Comparison of ENCODE assay signal across 8 mouse cellular contexts in genomic region chr4:151275292-151275691, GRCm38 (mm10).
A peak's percentile ranks its signal among the peaks of the same experiment; 100 is the strongest.
DNase-seq lines count a peak whose midpoint lies in the region; ATAC-seq and TF ChIP-seq lines count a peak whose summit lies in the region.

No protein-coding gene starts in this region.

- DNase-seq in hindbrain, embryonic 14.5 days (ENCODE audit: low spot score) = peak; percentile 48
- peak; percentile 85 for DNase-seq in brain, embryonic 14.5 days (ENCODE audit: low read depth)
- peak; percentile 7 to 42 for DNase-seq in heart, postnatal 14 days
- DNase-seq in yolk sac, embryonic 10.5 days (ENCODE audit: low spot score) = no peak
- DNase-seq in ovary, adult 18-20 months (ENCODE audit: low spot score) = no peak
- DNase-seq in spleen, postnatal 14 days (ENCODE audit: low spot score in 2 of 2) = no peak

- no peaks in the 10 kb centered on the region for H3K9me3 ChIP-seq in hindbrain, embryonic 14.5 days (ENCODE audit: control insufficient read depth, low read length)
- H3K9me3 ChIP-seq in hindbrain, embryonic 12.5 days (replicated peaks) = no peaks in the 10 kb centered on the region
- no peaks in the 10 kb centered on the region for H3K9me3 ChIP-seq in midbrain, embryonic 15.5 days

- H3K27ac ChIP-seq in hindbrain, embryonic 14.5 days = peak overlapping the region; percentile 2; the same call in 1 of the 2 replicates
- H3K27ac ChIP-seq in hindbrain, embryonic 12.5 days = no peak overlapping the region
- H3K27ac ChIP-seq in midbrain, embryonic 15.5 days = 0 out of 2 replicates have a peak overlapping the region, but pooled peaks have one; percentile 40

- H3K9ac ChIP-seq in hindbrain, embryonic 14.5 days = no peak overlapping the region
- H3K9ac ChIP-seq in hindbrain, embryonic 12.5 days = no peak overlapping the region
- no peak overlapping the region for H3K9ac ChIP-seq in midbrain, embryonic 15.5 days

- H3K4me2 ChIP-seq in hindbrain, embryonic 14.5 days (replicated peaks) = no peak overlapping the region
- H3K4me2 ChIP-seq in hindbrain, embryonic 12.5 days (replicated peaks) = no peak overlapping the region
- no peak overlapping the region for H3K4me2 ChIP-seq in midbrain, embryonic 15.5 days

- intact Hi-C loops in heart, postnatal 14 days (cut with DNase I) = no loop called here

- whole genome bisulfite sequencing in hindbrain, embryonic 14.5 days = 39% methylated on average over 13 of the region's 13 CpGs
- 62% methylated on average over 13 of the region's 13 CpGs for WGBS in hindbrain, embryonic 12.5 days
- WGBS in midbrain, embryonic 15.5 days = 36% methylated on average over 13 of the region's 13 CpGs

- no peak for TF ChIP-seq CTCF in brain, embryonic 14.5 days (IDR thresholded peaks at IDR 0.05; ENCODE audit: borderline replicate concordance, extremely low read depth, insufficient read depth, insufficient read length)

- no peak for TF ChIP-seq POLR2A in brain, embryonic 14.5 days (IDR thresholded peaks at IDR 0.05; ENCODE audit: borderline replicate concordance, extremely low read depth, insufficient read depth, insufficient read length, poor library complexity, severe bottlenecking)

- H3K4me3 ChIP-seq in hindbrain, embryonic 14.5 days (replicated peaks; ENCODE audit: low read length) = no peak overlapping the region
- no peak overlapping the region for H3K4me3 ChIP-seq in hindbrain, embryonic 12.5 days
- H3K4me3 ChIP-seq in midbrain, embryonic 15.5 days = no peak overlapping the region

- no peaks in the 10 kb centered on the region for H3K27me3 ChIP-seq in hindbrain, embryonic 14.5 days (ENCODE audit: control insufficient read depth, insufficient read depth, low read length)
- H3K27me3 ChIP-seq in hindbrain, embryonic 12.5 days = peaks cover 6% of the 10 kb centered on the region; the same call in 1 of the 2 replicates
- H3K27me3 ChIP-seq in midbrain, embryonic 15.5 days (replicated peaks) = 0 out of 2 replicates have a peak, but pooled peaks cover 3% of the 10 kb centered on the region

- H3K36me3 ChIP-seq in hindbrain, embryonic 14.5 days (replicated peaks; ENCODE audit: control insufficient read depth, insufficient read depth) = no peaks in the 10 kb centered on the region
- no peaks in the 10 kb centered on the region for H3K36me3 ChIP-seq in hindbrain, embryonic 12.5 days
- H3K36me3 ChIP-seq in midbrain, embryonic 15.5 days (replicated peaks) = no peaks in the 10 kb centered on the region

- 0 out of 2 replicates have a peak, but pooled peaks have one; percentile 27 for ATAC-seq in hindbrain, embryonic 14.5 days (ENCODE audit: low FRiP score)
- ATAC-seq in hindbrain, embryonic 12.5 days (ENCODE audit: low FRiP score) = no peak
- ATAC-seq in midbrain, embryonic 15.5 days (replicated peaks) = 0 out of 2 replicates have a peak, but pooled peaks have one; percentile 33

- H3K4me1 ChIP-seq in hindbrain, embryonic 14.5 days (replicated peaks; ENCODE audit: control insufficient read depth, insufficient read depth, low read length) = peaks cover 14% of the 10 kb centered on the region
- H3K4me1 ChIP-seq in hindbrain, embryonic 12.5 days = peaks cover 6% of the 10 kb centered on the region
- peaks cover 14% of the 10 kb centered on the region for H3K4me1 ChIP-seq in midbrain, embryonic 15.5 days

Comparison
In these comparisons a context has a peak if more than half of its experiments do, and no peak if none do; other contexts are left out.
1. DNase-seq: peak in hindbrain, embryonic 14.5 days (single experiment), brain, embryonic 14.5 days (single experiment) and heart, postnatal 14 days (2 of 2); none in yolk sac, embryonic 10.5 days (single experiment), ovary, adult 18-20 months (single experiment) and spleen, postnatal 14 days (0 of 2).